Mouse (Mus musculus): Measurements from ENCODE around the gene AK157302. TPM values are rescaled to one million over a fixed set of nuclear protein-coding genes. Genes with fewer than 3 reads are reported as not detected.
A peak's percentile ranks its signal among the peaks of the same experiment; 100 is the strongest.
"Not testable (repeated sequence)": the region's sequence is repeated elsewhere in the genome, so short reads cannot be mapped to it uniquely, and the experiment has no call there.

The AK157302 gene
- 0.22 and 0.42 TPM in 2 replicates for polyA plus RNA-seq (2014; fragmentation: Nextera tagmentation; extraction: Ambion mirVana)

GRCm38 (mm10) chr13:21495080-21495479 lies at the start of gene AK157302:
Gene AK157302, plus strand, starts transcription at chr13:21495223.
- Histone ChIP-seq H3K27ac (ENCODE audit: low read depth, low read length) (no peak within 1 kb of the TSS), H3K9me3 (ENCODE audit: control insufficient read depth, low read length) (no peaks in the 10 kb centered on the region), H3K9ac (ENCODE audit: low read depth, low read length) (no peak within 1 kb of the TSS), H3K4me1 (replicated peaks; ENCODE audit: control insufficient read depth, insufficient read depth, low read length) (no peaks in the 10 kb centered on the region), H3K36me3 (ENCODE audit: control insufficient read depth, insufficient read depth, low read length) (no peaks in the 10 kb centered on the region), H3K4me2 (no peak within 1 kb of the TSS), H3K27me3 (replicated peaks; ENCODE audit: control insufficient read depth, insufficient read depth, low read length) (no peaks in the 10 kb centered on the region), H3K4me3 (ENCODE audit: low read depth, low read length) (no peak within 1 kb of the TSS)
- WGBS = 91% methylated on average over 21 of the region's 21 CpGs
- no peak for DNase-seq (ENCODE audit: low spot score)
- ATAC-seq (replicated peaks; ENCODE audit: low FRiP score) = no peak

GRCm38 (mm10) chr13:21446796-21447195 lies 48.2 kb upstream of the AK157302 start:
- ATAC-seq (replicated peaks; ENCODE audit: low FRiP score) = no peak
- WGBS = 85% methylated on average over 9 of the region's 9 CpGs
- peaks cover 11% of the 10 kb centered on the region for H3K36me3 ChIP-seq (ENCODE audit: control insufficient read depth, insufficient read depth, low read length)
- no peaks in the 10 kb centered on the region for H3K27me3 ChIP-seq (replicated peaks; ENCODE audit: control insufficient read depth, insufficient read depth, low read length)
- H3K4me1 ChIP-seq (replicated peaks; ENCODE audit: control insufficient read depth, insufficient read depth, low read length) = no peaks in the 10 kb centered on the region
- no peak overlapping the region for H3K4me3 ChIP-seq (ENCODE audit: low read depth, low read length)
- H3K9ac ChIP-seq (ENCODE audit: low read depth, low read length) = no peak overlapping the region
- H3K9me3 ChIP-seq (ENCODE audit: control insufficient read depth, low read length) = no peaks in the 10 kb centered on the region
- no peak overlapping the region for H3K4me2 ChIP-seq
- H3K27ac ChIP-seq (ENCODE audit: low read depth, low read length) = no peak overlapping the region
- DNase-seq (ENCODE audit: low spot score) = no peak

GRCm38 (mm10) chr13:21447856-21448614 lies 47.0 kb upstream of the AK157302 start:
- Histone ChIP-seq H3K27ac (ENCODE audit: low read depth, low read length) (no peak overlapping the region), H3K27me3 (replicated peaks; ENCODE audit: control insufficient read depth, insufficient read depth, low read length) (no peaks in the 10 kb centered on the region), H3K4me1 (replicated peaks; ENCODE audit: control insufficient read depth, insufficient read depth, low read length) (0 out of 2 replicates have a peak, but pooled peaks cover 3% of the 10 kb centered on the region), H3K9ac (ENCODE audit: low read depth, low read length) (no peak overlapping the region), H3K4me2 (no peak overlapping the region), H3K36me3 (ENCODE audit: control insufficient read depth, insufficient read depth, low read length) (peaks cover 11% of the 10 kb centered on the region), H3K9me3 (ENCODE audit: control insufficient read depth, low read length) (no peaks in the 10 kb centered on the region), H3K4me3 (ENCODE audit: low read depth, low read length) (no peak overlapping the region)
- WGBS = 74% methylated on average over 16 of the region's 16 CpGs
- DNase-seq (ENCODE audit: low spot score) = no peak
- no peak for ATAC-seq (replicated peaks; ENCODE audit: low FRiP score)

- Histone ChIP-seq H3K36me3 (ENCODE audit: control insufficient read depth, insufficient read depth, low read length) (no peaks in the 10 kb centered on the region), H3K9ac (ENCODE audit: low read depth, low read length) (peak overlapping the region; percentile 69), H3K9me3 (ENCODE audit: control insufficient read depth, low read length) (no peaks in the 10 kb centered on the region), H3K4me2 (peak overlapping the region; percentile 83), H3K27ac (ENCODE audit: low read depth, low read length) (no peak overlapping the region), H3K4me1 (replicated peaks; ENCODE audit: control insufficient read depth, insufficient read depth, low read length) (0 out of 2 replicates have a peak, but pooled peaks cover 3% of the 10 kb centered on the region), H3K27me3 (replicated peaks; ENCODE audit: control insufficient read depth, insufficient read depth, low read length) (peaks cover 4% of the 10 kb centered on the region), H3K4me3 (ENCODE audit: low read depth, low read length) (peak overlapping the region; percentile 75)
- ATAC-seq (replicated peaks; ENCODE audit: low FRiP score) = no peak
- 2% methylated on average over 13 of the region's 13 CpGs for WGBS
- no peak for DNase-seq (ENCODE audit: low spot score)
These were observed 42.0 kb upstream of the AK157302 start for GRCm38 (mm10) chr13:21453042-21453441.

- peak within 1 kb of the TSS; percentile 75 for H3K4me3 ChIP-seq (ENCODE audit: low read depth, low read length)
- H3K4me1 ChIP-seq (replicated peaks; ENCODE audit: control insufficient read depth, insufficient read depth, low read length) = 0 out of 2 replicates have a peak, but pooled peaks cover 3% of the 10 kb centered on the region
- WGBS = under 1% methylated on average over 23 of the region's 23 CpGs
- no peaks in the 10 kb centered on the region for H3K9me3 ChIP-seq (ENCODE audit: control insufficient read depth, low read length)
- H3K9ac ChIP-seq (ENCODE audit: low read depth, low read length) = peak within 1 kb of the TSS; percentile 69
- no peaks in the 10 kb centered on the region for H3K36me3 ChIP-seq (ENCODE audit: control insufficient read depth, insufficient read depth, low read length)
- H3K4me2 ChIP-seq = peak within 1 kb of the TSS; percentile 83
- ATAC-seq (replicated peaks; ENCODE audit: low FRiP score) = peak; percentile 75
- peaks cover 4% of the 10 kb centered on the region for H3K27me3 ChIP-seq (replicated peaks; ENCODE audit: control insufficient read depth, insufficient read depth, low read length)
- H3K27ac ChIP-seq (ENCODE audit: low read depth, low read length) = peak within 1 kb of the TSS; percentile 67
- DNase-seq (ENCODE audit: low spot score) = peak; percentile 84
These were observed 41.6 kb upstream of the AK157302 start, which contains the start of gene Zscan26 for GRCm38 (mm10) chr13:21453449-21453848. Gene Zscan26, minus strand, starts transcription at chr13:21453730.

GRCm38 (mm10) chr13:21454133-21454532 lies 40.9 kb upstream of the AK157302 start:
- H3K4me2 ChIP-seq = peak overlapping the region; percentile 83
- H3K27me3 ChIP-seq (replicated peaks; ENCODE audit: control insufficient read depth, insufficient read depth, low read length) = peaks cover 4% of the 10 kb centered on the region
- H3K27ac ChIP-seq (ENCODE audit: low read depth, low read length) = no peak overlapping the region
- 71% methylated on average over 3 of the region's 3 CpGs for WGBS
- ATAC-seq (replicated peaks; ENCODE audit: low FRiP score) = peak; percentile 53; the same call in 1 of the 2 replicates
- H3K4me1 ChIP-seq (replicated peaks; ENCODE audit: control insufficient read depth, insufficient read depth, low read length) = 0 out of 2 replicates have a peak, but pooled peaks cover 3% of the 10 kb centered on the region
- no peak overlapping the region; the same call in 1 of the 2 replicates for H3K4me3 ChIP-seq (ENCODE audit: low read depth, low read length)
- H3K9me3 ChIP-seq (ENCODE audit: control insufficient read depth, low read length) = no peaks in the 10 kb centered on the region
- H3K9ac ChIP-seq (ENCODE audit: low read depth, low read length) = no peak overlapping the region
- H3K36me3 ChIP-seq (ENCODE audit: control insufficient read depth, insufficient read depth, low read length) = no peaks in the 10 kb centered on the region
- DNase-seq (ENCODE audit: low spot score) = no peak

GRCm38 (mm10) chr13:21456347-21456746 lies 38.7 kb upstream of the AK157302 start:
- no peak for ATAC-seq (replicated peaks; ENCODE audit: low FRiP score)
- H3K9ac ChIP-seq (ENCODE audit: low read depth, low read length) = no peak overlapping the region
- no peak overlapping the region for H3K4me2 ChIP-seq
- DNase-seq (ENCODE audit: low spot score) = no peak
- H3K36me3 ChIP-seq (ENCODE audit: control insufficient read depth, insufficient read depth, low read length) = no peaks in the 10 kb centered on the region
- peaks cover 4% of the 10 kb centered on the region for H3K27me3 ChIP-seq (replicated peaks; ENCODE audit: control insufficient read depth, insufficient read depth, low read length)
- 14% methylated on average over 4 of the region's 4 CpGs for WGBS
- no peak overlapping the region for H3K4me3 ChIP-seq (ENCODE audit: low read depth, low read length)
- 0 out of 2 replicates have a peak, but pooled peaks cover 3% of the 10 kb centered on the region for H3K4me1 ChIP-seq (replicated peaks; ENCODE audit: control insufficient read depth, insufficient read depth, low read length)
- no peaks in the 10 kb centered on the region for H3K9me3 ChIP-seq (ENCODE audit: control insufficient read depth, low read length)
- H3K27ac ChIP-seq (ENCODE audit: low read depth, low read length) = no peak overlapping the region

GRCm38 (mm10) chr13:21462516-21462915 lies 32.5 kb upstream of the AK157302 start:
- not testable (repeated sequence) for H3K9me3 ChIP-seq (ENCODE audit: control insufficient read depth, low read length); H3K27me3 ChIP-seq (replicated peaks; ENCODE audit: control insufficient read depth, insufficient read depth, low read length); DNase-seq (ENCODE audit: low spot score); ATAC-seq (replicated peaks; ENCODE audit: low FRiP score); H3K9ac ChIP-seq (ENCODE audit: low read depth, low read length); H3K4me3 ChIP-seq (ENCODE audit: low read depth, low read length); H3K4me2 ChIP-seq; H3K27ac ChIP-seq (ENCODE audit: low read depth, low read length); H3K4me1 ChIP-seq (replicated peaks; ENCODE audit: control insufficient read depth, insufficient read depth, low read length); H3K36me3 ChIP-seq (ENCODE audit: control insufficient read depth, insufficient read depth, low read length)
- 50% methylated on average over 9 of the region's 9 CpGs for WGBS

- Histone ChIP-seq H3K4me3 (ENCODE audit: low read depth, low read length) (no peak overlapping the region), H3K9me3 (ENCODE audit: control insufficient read depth, low read length) (no peaks in the 10 kb centered on the region), H3K27ac (ENCODE audit: low read depth, low read length) (no peak overlapping the region), H3K27me3 (replicated peaks; ENCODE audit: control insufficient read depth, insufficient read depth, low read length) (peaks cover 8% of the 10 kb centered on the region; the same call in 1 of the 2 replicates), H3K4me1 (replicated peaks; ENCODE audit: control insufficient read depth, insufficient read depth, low read length) (peaks cover 5% of the 10 kb centered on the region), H3K36me3 (ENCODE audit: control insufficient read depth, insufficient read depth, low read length) (no peaks in the 10 kb centered on the region), H3K4me2 (no peak overlapping the region), H3K9ac (ENCODE audit: low read depth, low read length) (no peak overlapping the region)
- DNase-seq (ENCODE audit: low spot score) = no peak
- no peak for ATAC-seq (replicated peaks; ENCODE audit: low FRiP score)
- 78% methylated on average over 10 of the region's 10 CpGs for WGBS
These were observed 27.7 kb upstream of the AK157302 start for GRCm38 (mm10) chr13:21467336-21467735.

Data from liver, embryonic 11.5 days (tissue).